Mouse (Mus musculus): ENCODE measurements around the gene Gm17402. TPM values are rescaled to one million over a fixed set of nuclear protein-coding genes. Genes with fewer than 3 reads are reported as not detected.

The Gm17402 gene
- not detected in 2 replicates for polyA plus RNA-seq (2014; fragmentation: Nextera tagmentation; extraction: Ambion mirVana)

DNA sequence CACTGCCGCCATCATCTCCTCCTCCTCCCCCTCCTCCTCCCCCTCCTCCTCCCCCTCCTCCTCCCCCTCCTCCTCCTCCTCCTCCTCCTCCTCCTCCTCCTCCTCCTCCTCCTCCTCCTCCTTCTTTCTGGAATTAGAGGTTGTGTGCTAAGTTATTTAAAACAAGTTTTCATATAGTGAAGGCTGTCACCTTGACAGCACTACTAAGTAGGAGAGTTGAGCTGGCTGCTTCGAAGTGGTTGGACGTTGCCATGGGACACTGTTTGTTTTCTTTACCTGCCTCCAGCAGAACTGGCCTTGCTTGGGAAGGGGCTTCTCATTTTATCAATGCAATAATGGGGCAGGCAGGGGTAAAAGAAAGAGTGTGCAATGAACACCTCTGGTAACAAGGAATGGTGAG lies at the start of gene Gm17402:
Gene Gm17402, minus strand, starts transcription at position 101 of the 400 bp plus-strand sequence.
- no peaks in the 10 kb centered on the region for H3K27me3 ChIP-seq (ENCODE audit: control insufficient read depth, insufficient read depth, low read length)
- H3K9ac ChIP-seq (ENCODE audit: low read depth, low read length): peak within 1 kb of the TSS; percentile 69
- H3K36me3 ChIP-seq (ENCODE audit: control insufficient read depth, insufficient read depth, low read length): no peaks in the 10 kb centered on the region
- H3K27ac ChIP-seq (ENCODE audit: low read depth, low read length): no peak within 1 kb of the TSS
- no peak for ATAC-seq (replicated peaks; ENCODE audit: insufficient number of reproducible peaks, low FRiP score, low TSS enrichment)
- H3K4me2 ChIP-seq: peak within 1 kb of the TSS; percentile 87
- peaks cover 3% of the 10 kb centered on the region; the same call in 1 of the 2 replicates for H3K4me1 ChIP-seq (ENCODE audit: control insufficient read depth, insufficient read depth, low read length)
- peak within 1 kb of the TSS; percentile 56 for H3K4me3 ChIP-seq (ENCODE audit: low read depth, low read length)
- no peaks in the 10 kb centered on the region for H3K9me3 ChIP-seq (replicated peaks; ENCODE audit: control insufficient read depth, low read length)
- 38% methylated on average over 3 of the region's 3 CpGs for WGBS (ENCODE audit: insufficient replicate concordance)

DNA sequence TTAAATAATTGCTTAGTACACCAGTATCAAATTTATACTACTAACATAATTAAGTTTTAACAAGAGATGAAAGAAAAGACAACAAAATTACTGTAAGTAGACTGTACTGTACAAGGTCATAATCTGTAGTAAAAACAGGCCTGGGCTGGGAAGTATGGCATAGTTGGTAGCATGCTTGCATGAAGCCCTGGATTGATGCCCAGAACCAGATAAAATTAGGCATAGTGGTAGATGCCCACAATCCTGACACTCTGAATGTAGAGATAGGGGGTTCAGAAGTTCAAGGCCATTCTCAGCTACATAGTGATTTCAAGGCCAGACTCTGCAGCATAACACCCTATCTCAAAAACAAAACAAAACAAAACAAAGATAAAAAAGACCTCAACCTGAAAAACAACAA lies 3.3 kb upstream of the Gm17402 start:
- Histone ChIP-seq H3K4me2 (no peak overlapping the region), H3K4me1 (ENCODE audit: control insufficient read depth, insufficient read depth, low read length) (no peaks in the 10 kb centered on the region; the same call in 1 of the 2 replicates), H3K9me3 (replicated peaks; ENCODE audit: control insufficient read depth, low read length) (no peaks in the 10 kb centered on the region), H3K36me3 (ENCODE audit: control insufficient read depth, insufficient read depth, low read length) (no peaks in the 10 kb centered on the region), H3K9ac (ENCODE audit: low read depth, low read length) (no peak overlapping the region), H3K27me3 (ENCODE audit: control insufficient read depth, insufficient read depth, low read length) (no peaks in the 10 kb centered on the region), H3K4me3 (ENCODE audit: low read depth, low read length) (no peak overlapping the region), H3K27ac (ENCODE audit: low read depth, low read length) (no peak overlapping the region)
- no peak for ATAC-seq (replicated peaks; ENCODE audit: insufficient number of reproducible peaks, low FRiP score, low TSS enrichment)

- Histone ChIP-seq H3K4me2 (peak overlapping the region; percentile 87), H3K27ac (ENCODE audit: low read depth, low read length) (no peak overlapping the region)
These were observed 594 bp downstream of the Gm17402 start for GRCm38 (mm10) chr3:67374360-67374778.

GRCm38 (mm10) chr3:67373872-67374271 lies 1.1 kb downstream of the Gm17402 start, which contains the start of gene Mlf1:
Gene Mlf1 (plus strand): TSS chr3:67374097.
- H3K27me3 ChIP-seq (ENCODE audit: control insufficient read depth, insufficient read depth, low read length): no peaks in the 10 kb centered on the region
- H3K4me2 ChIP-seq: peak within 1 kb of the TSS; percentile 87
- peaks cover 7% of the 10 kb centered on the region; the same call in 1 of the 2 replicates for H3K4me1 ChIP-seq (ENCODE audit: control insufficient read depth, insufficient read depth, low read length)
- H3K4me3 ChIP-seq (ENCODE audit: low read depth, low read length): peak within 1 kb of the TSS; percentile 56
- ATAC-seq (replicated peaks; ENCODE audit: insufficient number of reproducible peaks, low FRiP score, low TSS enrichment): peak; percentile 91
- under 1% methylated on average over 35 of the region's 35 CpGs for WGBS (ENCODE audit: insufficient replicate concordance)
- no peaks in the 10 kb centered on the region for H3K36me3 ChIP-seq (ENCODE audit: control insufficient read depth, insufficient read depth, low read length)
- H3K27ac ChIP-seq (ENCODE audit: low read depth, low read length): no peak within 1 kb of the TSS
- H3K9ac ChIP-seq (ENCODE audit: low read depth, low read length): peak within 1 kb of the TSS; percentile 69
- no peaks in the 10 kb centered on the region for H3K9me3 ChIP-seq (replicated peaks; ENCODE audit: control insufficient read depth, low read length)

More at GRCm38 (mm10) chr3:67374360-67374778, 594 bp downstream of the Gm17402 start:
- Histone ChIP-seq H3K9me3 (replicated peaks; ENCODE audit: control insufficient read depth, low read length) (no peaks in the 10 kb centered on the region), H3K36me3 (ENCODE audit: control insufficient read depth, insufficient read depth, low read length) (no peaks in the 10 kb centered on the region), H3K4me3 (ENCODE audit: low read depth, low read length) (peak overlapping the region; percentile 56), H3K9ac (ENCODE audit: low read depth, low read length) (peak overlapping the region; percentile 69), H3K4me1 (ENCODE audit: control insufficient read depth, insufficient read depth, low read length) (peaks cover 3% of the 10 kb centered on the region; the same call in 1 of the 2 replicates), H3K27me3 (ENCODE audit: control insufficient read depth, insufficient read depth, low read length) (no peaks in the 10 kb centered on the region)
- WGBS (ENCODE audit: insufficient replicate concordance): 34% methylated on average over 7 of the region's 7 CpGs
- ATAC-seq (replicated peaks; ENCODE audit: insufficient number of reproducible peaks, low FRiP score, low TSS enrichment): no peak

GRCm38 (mm10) chr3:67372781-67373180 lies 2.2 kb downstream of the Gm17402 start:
- Histone ChIP-seq H3K9ac (ENCODE audit: low read depth, low read length) (no peak overlapping the region), H3K4me1 (ENCODE audit: control insufficient read depth, insufficient read depth, low read length) (peaks cover 7% of the 10 kb centered on the region; the same call in 1 of the 2 replicates), H3K27ac (ENCODE audit: low read depth, low read length) (no peak overlapping the region), H3K36me3 (ENCODE audit: control insufficient read depth, insufficient read depth, low read length) (no peaks in the 10 kb centered on the region), H3K9me3 (replicated peaks; ENCODE audit: control insufficient read depth, low read length) (no peaks in the 10 kb centered on the region), H3K27me3 (ENCODE audit: control insufficient read depth, insufficient read depth, low read length) (no peaks in the 10 kb centered on the region), H3K4me2 (no peak overlapping the region), H3K4me3 (ENCODE audit: low read depth, low read length) (no peak overlapping the region)
- ATAC-seq (replicated peaks; ENCODE audit: insufficient number of reproducible peaks, low FRiP score, low TSS enrichment): no peak
- WGBS (ENCODE audit: insufficient replicate concordance): 39% methylated on average over 5 of the region's 5 CpGs

GRCm38 (mm10) chr3:67372194-67372593 lies 2.8 kb downstream of the Gm17402 start:
- H3K4me2 ChIP-seq: no peak overlapping the region
- no peak overlapping the region for H3K4me3 ChIP-seq (ENCODE audit: low read depth, low read length)
- 59% methylated on average over 4 of the region's 4 CpGs for WGBS (ENCODE audit: insufficient replicate concordance)
- ATAC-seq (replicated peaks; ENCODE audit: insufficient number of reproducible peaks, low FRiP score, low TSS enrichment): no peak
- H3K27ac ChIP-seq (ENCODE audit: low read depth, low read length): peak overlapping the region; percentile 46; the same call in 1 of the 2 replicates
- no peaks in the 10 kb centered on the region for H3K36me3 ChIP-seq (ENCODE audit: control insufficient read depth, insufficient read depth, low read length)
- H3K27me3 ChIP-seq (ENCODE audit: control insufficient read depth, insufficient read depth, low read length): no peaks in the 10 kb centered on the region
- no peak overlapping the region for H3K9ac ChIP-seq (ENCODE audit: low read depth, low read length)
- H3K9me3 ChIP-seq (replicated peaks; ENCODE audit: control insufficient read depth, low read length): no peaks in the 10 kb centered on the region
- H3K4me1 ChIP-seq (ENCODE audit: control insufficient read depth, insufficient read depth, low read length): peaks cover 7% of the 10 kb centered on the region; the same call in 1 of the 2 replicates

DNA sequence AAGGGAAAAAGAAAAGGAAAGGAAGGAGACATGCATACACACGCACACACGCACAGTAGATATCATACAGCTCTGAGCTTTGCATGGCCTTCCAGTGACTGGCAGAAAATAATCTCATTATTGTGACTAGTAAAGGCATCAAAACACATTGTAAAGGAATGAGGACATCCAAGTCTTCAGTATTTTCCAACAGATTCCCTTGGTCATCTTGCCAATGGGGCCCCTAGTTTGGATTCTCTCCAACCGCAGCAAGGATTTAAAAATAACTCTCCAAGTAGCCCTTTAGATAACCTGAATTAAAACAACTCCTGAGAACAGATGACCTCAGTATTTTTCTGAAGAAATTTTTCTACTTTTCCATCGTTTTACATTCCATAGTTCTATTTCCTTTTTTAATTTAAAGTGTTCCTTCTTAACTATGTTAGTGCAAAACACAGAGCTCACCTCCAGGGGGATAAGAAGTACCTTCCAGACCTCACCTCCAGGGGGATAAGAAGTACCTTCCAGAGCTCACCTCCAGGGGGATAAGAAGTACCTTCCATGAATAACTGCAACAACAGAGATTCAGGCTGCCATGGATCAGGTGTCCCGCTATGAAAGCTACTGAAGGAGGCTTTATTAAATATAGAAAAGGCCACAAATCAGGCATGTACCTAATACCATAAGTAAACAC lies 5.4 kb downstream of the Gm17402 start:
- no peaks in the 10 kb centered on the region for H3K27me3 ChIP-seq (ENCODE audit: control insufficient read depth, insufficient read depth, low read length)
- H3K4me1 ChIP-seq (ENCODE audit: control insufficient read depth, insufficient read depth, low read length): peaks cover 7% of the 10 kb centered on the region; the same call in 1 of the 2 replicates
- WGBS (ENCODE audit: insufficient replicate concordance): 64% methylated on average over 5 of the region's 5 CpGs
- H3K36me3 ChIP-seq (ENCODE audit: control insufficient read depth, insufficient read depth, low read length): no peaks in the 10 kb centered on the region
- H3K4me2 ChIP-seq: no peak overlapping the region; the same call in 1 of the 2 replicates
- H3K9me3 ChIP-seq (replicated peaks; ENCODE audit: control insufficient read depth, low read length): no peaks in the 10 kb centered on the region
- no peak overlapping the region for H3K9ac ChIP-seq (ENCODE audit: low read depth, low read length)
- no peak for ATAC-seq (replicated peaks; ENCODE audit: insufficient number of reproducible peaks, low FRiP score, low TSS enrichment)
- H3K4me3 ChIP-seq (ENCODE audit: low read depth, low read length): no peak overlapping the region
- H3K27ac ChIP-seq (ENCODE audit: low read depth, low read length): no peak overlapping the region

- H3K9me3 ChIP-seq (replicated peaks; ENCODE audit: control insufficient read depth, low read length): no peaks in the 10 kb centered on the region
- H3K9ac ChIP-seq (ENCODE audit: low read depth, low read length): no peak overlapping the region
- no peak for ATAC-seq (replicated peaks; ENCODE audit: insufficient number of reproducible peaks, low FRiP score, low TSS enrichment)
- H3K27me3 ChIP-seq (ENCODE audit: control insufficient read depth, insufficient read depth, low read length): no peaks in the 10 kb centered on the region
- H3K4me1 ChIP-seq (ENCODE audit: control insufficient read depth, insufficient read depth, low read length): 0 out of 2 replicates have a peak, but pooled peaks cover 4% of the 10 kb centered on the region
- 76% methylated on average over 6 of the region's 6 CpGs for WGBS (ENCODE audit: insufficient replicate concordance)
- H3K4me3 ChIP-seq (ENCODE audit: low read depth, low read length): no peak overlapping the region
- no peak overlapping the region for H3K27ac ChIP-seq (ENCODE audit: low read depth, low read length)
- H3K36me3 ChIP-seq (ENCODE audit: control insufficient read depth, insufficient read depth, low read length): no peaks in the 10 kb centered on the region
- no peak overlapping the region for H3K4me2 ChIP-seq
These were observed 7.5 kb downstream of the Gm17402 start for GRCm38 (mm10) chr3:67367481-67367880.
